Mouse (Mus musculus) erythroblast, embryonic 14.5 days (primary cell): Measurements from ENCODE around the gene Set.

Experiments used
- GATA1 ChIP-seq: IDR thresholded peaks from 2 replicates; pipeline ENCODE4 v1.6.1; 2012; ENCODE audit warnings: low read length, inconsistent platforms, mixed read lengths
- TAL1 ChIP-seq: IDR thresholded peaks from 3 replicates; pipeline ENCODE4 v1.6.1; 2012; ENCODE audit warnings: low read length, inconsistent platforms, mixed read lengths

DNA sequence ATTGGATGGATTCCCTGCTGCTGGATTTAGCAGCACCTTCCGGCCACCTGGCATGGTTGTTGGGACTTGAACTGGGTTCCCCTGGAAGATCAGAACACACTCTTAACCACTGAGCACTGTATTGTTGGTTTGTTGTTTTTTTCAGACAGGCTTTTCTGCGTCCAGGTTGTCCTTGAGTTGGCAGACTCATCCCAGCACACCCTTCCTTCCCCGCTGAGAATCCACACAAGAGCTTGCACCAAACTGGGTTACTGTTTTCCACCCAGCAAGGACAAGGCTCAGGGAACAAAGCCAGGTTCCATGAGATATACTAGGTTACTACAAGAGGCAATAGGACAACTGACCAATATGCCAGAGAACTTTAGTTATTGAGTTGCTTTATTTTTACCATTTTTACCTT, 442 bp upstream of the Set start:
- no peak for TF ChIP-seq GATA1
- no peak for TF ChIP-seq TAL1
